Mouse (Mus musculus): ENCODE measurements at regions not wholly inside any gene's neighbourhood (a gene's known extent, or its start where the extent isn't known, plus 50 kb on each side); places are given as distances from the start of the nearest gene placed in this dataset.

DNA sequence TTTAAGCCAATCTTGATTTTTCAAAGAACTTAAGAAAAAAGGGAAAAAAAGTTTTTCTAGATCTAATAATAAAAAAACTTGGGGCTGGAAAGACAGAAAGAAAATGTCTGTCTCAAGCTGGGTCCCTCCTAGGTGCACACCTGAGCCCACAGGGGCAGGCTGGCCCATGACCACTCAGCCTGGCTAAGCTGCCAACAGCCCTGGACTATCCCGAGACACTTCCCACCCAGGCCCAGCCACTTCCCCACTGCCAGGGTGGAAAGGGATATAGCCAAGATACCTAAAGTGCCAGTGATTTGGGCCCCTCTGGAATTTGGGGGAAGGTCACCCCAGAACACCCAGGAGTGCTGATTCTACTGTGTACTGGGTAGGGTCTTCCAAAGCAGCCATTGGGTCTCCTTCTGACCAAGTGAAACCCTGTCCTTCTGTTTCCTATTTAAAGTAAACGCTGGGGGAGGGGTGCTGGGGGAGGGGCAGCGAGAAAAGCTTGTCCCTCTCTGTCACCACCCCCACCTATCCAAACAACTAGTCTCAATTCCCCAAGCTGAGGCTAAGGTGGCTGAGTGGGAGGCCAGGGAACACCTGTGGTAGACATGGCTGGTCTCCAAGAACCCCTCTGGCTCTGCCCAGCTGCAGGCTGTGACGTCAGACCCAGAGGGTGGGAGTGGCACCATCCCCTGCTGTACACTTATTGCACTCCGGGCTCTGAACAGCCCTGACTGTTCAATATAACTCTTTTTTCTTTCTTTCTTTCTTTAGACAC is 62.6 kb downstream of the Mcfd2 start:
- DNase-seq (ENCODE audit: low read depth, low spot score): peak; percentile 8

- peak; percentile 57 for DNase-seq (ENCODE audit: low read depth, low spot score)
Observed at GRCm38 (mm10) chr17:87202490-87202889, 63.2 kb downstream of the Mcfd2 start.

- peak; percentile 36 for DNase-seq (ENCODE audit: low read depth, low spot score)
Observed at GRCm38 (mm10) chr17:87200721-87201242, 65.0 kb downstream of the Mcfd2 start.

GRCm38 (mm10) chr17:87200134-87200533 is 65.6 kb downstream of the Mcfd2 start:
- DNase-seq (ENCODE audit: low read depth, low spot score): no peak

DNA sequence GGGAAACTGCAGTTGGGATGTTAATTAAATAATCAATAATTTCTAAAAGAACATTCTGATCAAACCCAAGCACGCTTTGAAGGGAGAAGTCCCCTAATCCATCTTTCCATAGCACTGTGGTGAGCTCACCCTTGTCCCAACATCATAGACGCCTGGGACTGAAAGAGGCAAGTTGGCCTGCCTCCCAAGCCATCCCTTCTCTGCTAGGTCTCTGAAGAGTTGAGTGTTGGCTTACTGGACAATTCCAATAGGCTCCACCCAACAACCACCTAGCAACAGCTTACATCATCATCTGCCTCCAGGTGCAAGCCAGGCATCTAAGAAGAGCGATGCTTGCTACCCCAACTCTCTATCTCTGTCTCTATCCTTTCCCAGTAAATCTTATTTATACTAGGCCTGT is 66.6 kb downstream of the Mcfd2 start:
- DNase-seq (ENCODE audit: low read depth, low spot score): no peak

DNA sequence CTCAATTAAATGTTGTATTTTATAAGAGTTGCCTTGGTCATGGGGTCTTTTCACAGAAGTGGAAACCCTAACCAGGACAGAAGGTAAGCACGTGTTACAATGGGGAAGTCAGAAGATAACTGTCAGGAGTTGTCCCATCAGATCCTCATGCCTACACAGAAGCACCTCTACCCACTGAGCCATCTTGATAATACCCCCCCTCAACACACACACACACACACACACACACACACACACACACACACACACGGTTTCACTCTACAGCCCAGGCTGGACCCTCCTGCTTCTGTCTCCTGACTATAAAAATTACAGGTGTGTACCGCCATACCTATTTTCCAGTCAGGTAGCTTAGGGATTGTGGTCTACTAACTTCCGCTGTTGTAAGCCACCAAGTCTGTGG is 68.3 kb downstream of the Mcfd2 start:
- no peak for DNase-seq (ENCODE audit: low read depth, low spot score)

DNA sequence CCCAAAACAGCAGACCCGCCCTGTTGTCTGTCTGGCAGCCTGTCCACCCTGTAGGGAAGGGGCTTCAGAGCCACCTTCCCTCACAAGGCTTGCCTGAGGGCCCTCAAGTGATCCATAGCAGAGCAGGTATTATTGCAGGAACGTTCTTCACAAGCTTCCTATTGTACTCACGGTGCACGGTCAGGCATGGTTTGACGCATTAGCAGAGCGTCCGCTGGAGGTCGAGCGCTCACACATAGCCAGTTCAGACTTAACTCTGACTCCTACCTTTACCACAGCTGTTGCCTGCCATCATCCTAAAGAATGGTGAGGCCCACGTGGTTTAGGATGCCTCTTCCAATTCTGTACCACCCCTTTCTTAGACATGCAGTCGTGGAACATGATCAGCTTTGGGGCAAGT is 71.1 kb downstream of the Mcfd2 start:
- no peak for DNase-seq (ENCODE audit: low read depth, low spot score)

DNA sequence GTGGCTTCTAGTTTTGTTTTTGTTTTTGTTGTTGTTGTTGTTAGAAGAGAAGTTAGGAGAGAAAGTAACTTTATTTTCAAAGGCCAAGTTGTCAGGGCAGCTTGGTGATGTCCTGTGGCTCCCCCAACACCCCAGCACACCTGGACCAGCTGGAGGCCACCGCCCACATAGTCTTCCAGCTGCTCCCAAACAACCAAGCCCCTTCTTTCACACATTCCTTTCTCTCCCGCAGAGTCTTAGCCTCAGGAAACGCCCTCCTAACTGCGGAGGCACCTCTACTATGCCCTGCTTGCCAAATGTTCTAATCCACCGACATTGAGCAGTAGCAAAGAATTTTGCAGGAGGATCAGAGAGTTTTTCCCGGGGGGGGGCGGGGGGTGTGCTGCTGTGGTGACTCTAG is 72.3 kb downstream of the Mcfd2 start:
- DNase-seq (ENCODE audit: low read depth, low spot score): no peak

DNA sequence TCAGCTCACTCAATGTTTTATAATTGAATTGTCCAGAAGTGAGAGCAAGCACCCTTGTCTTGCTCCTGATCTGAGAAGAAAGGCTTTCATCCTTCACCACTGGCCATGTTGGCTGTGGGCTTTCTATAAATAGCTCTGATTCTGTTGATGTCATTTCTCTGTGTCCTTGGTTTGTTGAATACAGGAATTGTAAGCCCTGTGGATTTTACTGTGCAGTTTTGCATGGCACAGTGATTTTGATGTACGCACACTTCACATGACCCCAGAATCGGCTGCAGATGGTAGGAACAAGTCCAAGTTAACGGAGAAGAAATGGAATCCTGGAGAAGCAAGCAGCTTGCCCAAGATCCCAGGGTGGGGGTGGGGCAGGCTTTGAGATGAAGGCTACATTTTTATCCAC is 76.1 kb downstream of the Mcfd2 start:
- peak; percentile 27 for DNase-seq (ENCODE audit: low read depth, low spot score)
